Mouse (Mus musculus): ENCODE data around the gene Slc9a8. TPM values are rescaled to one million over a fixed set of nuclear protein-coding genes. Genes with fewer than 3 reads are reported as not detected.

Gene Slc9a8
- polyA plus RNA-seq, 1 experiment: 3.4 TPM

DNA sequence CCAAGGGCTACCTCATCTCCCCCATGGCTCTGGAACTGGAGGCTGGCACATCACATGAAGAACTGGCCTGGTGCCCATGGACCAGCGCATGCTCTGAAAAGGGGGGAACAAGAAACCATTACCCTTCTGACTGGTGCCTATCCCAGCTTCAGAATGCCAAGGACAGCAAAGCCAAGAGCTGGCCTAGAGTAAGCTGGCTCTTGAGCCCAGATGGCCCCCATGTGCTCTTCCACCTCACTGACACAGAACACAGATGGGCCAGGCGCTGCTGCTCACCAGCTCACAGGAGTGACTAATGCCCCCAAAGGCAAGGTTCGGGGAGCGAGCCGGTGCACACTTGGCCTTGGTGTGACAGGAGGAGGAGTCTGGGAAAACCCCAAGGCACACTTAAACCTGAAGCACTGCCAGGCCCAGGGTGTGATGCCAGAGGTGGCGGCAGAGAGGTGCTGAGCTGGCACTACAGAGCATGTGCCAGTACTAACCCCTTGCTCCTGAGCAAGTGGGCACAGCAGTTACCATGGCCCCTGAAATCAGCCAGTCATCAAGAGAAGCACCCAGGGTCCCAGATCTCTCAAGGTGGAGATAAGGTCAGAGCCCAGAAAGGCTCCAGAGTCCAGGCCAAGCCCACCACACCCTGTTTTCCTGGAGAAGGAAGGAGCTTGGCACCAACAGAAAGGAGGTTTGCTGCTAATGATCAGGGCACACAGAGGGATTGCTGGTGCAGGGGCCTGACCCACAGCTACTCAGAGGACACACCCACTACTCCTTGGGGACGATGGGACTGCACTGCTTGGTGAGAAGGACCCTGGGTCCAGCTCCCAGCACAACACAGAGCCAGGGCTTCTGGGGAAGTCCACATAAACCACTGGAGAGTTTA, 64.2 kb downstream of the Slc9a8 start:
- no peaks in the 10 kb centered on the region for H3K27me3 ChIP-seq (replicated peaks)
- H3K4me1 ChIP-seq: peaks cover 57% of the 10 kb centered on the region
- H3K9me3 ChIP-seq: no peaks in the 10 kb centered on the region
- H3K4me3 ChIP-seq (replicated peaks): no peak overlapping the region
- peaks cover 72% of the 10 kb centered on the region for H3K36me3 ChIP-seq (replicated peaks; ENCODE audit: low read length)
- TF ChIP-seq FLI1 (IDR thresholded peaks at IDR 0.05; ENCODE audit: low read length) (no peak), GATA1 (IDR thresholded peaks at IDR 0.05; ENCODE audit: borderline replicate concordance, low read length) (no peak)

DNA sequence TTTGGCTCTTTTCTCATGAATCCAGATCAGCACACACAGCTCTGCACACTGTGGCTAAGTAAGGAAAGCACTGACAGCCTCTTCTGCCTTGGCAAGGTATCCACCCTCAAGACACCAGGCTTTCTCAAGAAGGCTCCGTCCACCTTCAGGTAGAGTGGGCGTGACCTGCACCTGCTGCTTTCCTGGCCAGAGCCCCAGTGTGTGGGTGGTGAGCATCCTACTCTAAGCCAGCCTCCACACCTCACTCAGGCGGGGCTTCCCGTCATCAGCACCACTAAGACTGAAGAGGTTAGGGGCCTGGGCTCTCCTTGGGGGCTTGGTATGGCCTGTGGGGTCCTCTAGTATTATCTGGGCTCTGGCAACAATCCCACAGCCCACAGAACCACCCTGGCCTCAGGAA, 65.1 kb downstream of the Slc9a8 start:
- peaks cover 65% of the 10 kb centered on the region for H3K4me1 ChIP-seq
- TF ChIP-seq FLI1 (IDR thresholded peaks at IDR 0.05; ENCODE audit: low read length) (no peak), GATA1 (IDR thresholded peaks at IDR 0.05; ENCODE audit: borderline replicate concordance, low read length) (no peak)
- H3K27me3 ChIP-seq (replicated peaks): no peaks in the 10 kb centered on the region
- H3K4me3 ChIP-seq (replicated peaks): no peak overlapping the region
- peaks cover 67% of the 10 kb centered on the region for H3K36me3 ChIP-seq (replicated peaks; ENCODE audit: low read length)
- H3K9me3 ChIP-seq: no peaks in the 10 kb centered on the region

DNA sequence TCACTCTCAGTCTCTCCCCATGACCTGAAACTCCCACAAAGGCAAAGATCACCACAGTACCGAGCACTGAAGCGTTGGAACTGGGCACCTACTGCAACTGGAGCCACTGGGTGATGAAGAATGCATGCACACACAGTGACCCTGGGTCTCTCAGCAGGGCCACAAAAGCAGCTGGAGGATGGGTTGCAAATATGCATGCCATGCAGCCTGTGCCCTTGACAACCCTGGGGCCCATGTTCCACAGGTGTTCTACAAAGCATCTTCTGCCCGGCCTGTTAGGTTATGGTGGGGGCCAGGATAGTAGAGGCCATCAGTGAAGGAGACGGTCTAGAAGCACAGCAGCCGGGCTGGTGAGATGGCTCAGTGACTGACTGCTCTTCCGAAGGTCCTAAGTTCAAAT, 66.0 kb downstream of the Slc9a8 start:
- Histone ChIP-seq H3K4me3 (replicated peaks) (peak overlapping the region; percentile 25), H3K9me3 (no peaks in the 10 kb centered on the region), H3K4me1 (peaks cover 71% of the 10 kb centered on the region), H3K27me3 (replicated peaks) (no peaks in the 10 kb centered on the region), H3K36me3 (replicated peaks; ENCODE audit: low read length) (peaks cover 61% of the 10 kb centered on the region)
- TF ChIP-seq FLI1 (IDR thresholded peaks at IDR 0.05; ENCODE audit: low read length): no peak
- no peak for TF ChIP-seq GATA1 (IDR thresholded peaks at IDR 0.05; ENCODE audit: borderline replicate concordance, low read length)

DNA sequence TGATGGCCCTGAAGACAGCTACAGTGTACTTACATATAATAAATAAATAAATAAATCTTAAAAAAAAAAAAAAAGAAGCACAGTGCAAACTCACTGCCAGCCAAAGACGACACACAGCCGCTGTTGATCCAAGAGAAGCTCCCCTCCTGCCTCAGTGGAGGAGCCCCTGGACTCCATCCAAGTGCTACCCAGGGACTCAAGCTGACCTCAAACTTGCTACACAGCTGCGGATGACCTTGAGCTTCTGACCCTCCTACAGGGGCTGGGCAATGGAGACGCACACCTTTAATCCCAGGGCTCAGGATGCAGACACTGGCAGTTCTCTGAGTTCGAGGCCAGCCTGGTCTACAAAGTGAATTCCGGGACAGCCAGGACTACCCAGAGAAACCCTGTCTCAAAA, 66.5 kb downstream of the Slc9a8 start:
- TF ChIP-seq GATA1 (IDR thresholded peaks at IDR 0.05; ENCODE audit: borderline replicate concordance, low read length) (no peak), FLI1 (IDR thresholded peaks at IDR 0.05; ENCODE audit: low read length) (no peak)
- no peaks in the 10 kb centered on the region for H3K27me3 ChIP-seq (replicated peaks)
- H3K4me1 ChIP-seq: peaks cover 67% of the 10 kb centered on the region
- no peaks in the 10 kb centered on the region for H3K9me3 ChIP-seq
- no peak overlapping the region for H3K4me3 ChIP-seq (replicated peaks)
- peaks cover 57% of the 10 kb centered on the region for H3K36me3 ChIP-seq (replicated peaks; ENCODE audit: low read length)

DNA sequence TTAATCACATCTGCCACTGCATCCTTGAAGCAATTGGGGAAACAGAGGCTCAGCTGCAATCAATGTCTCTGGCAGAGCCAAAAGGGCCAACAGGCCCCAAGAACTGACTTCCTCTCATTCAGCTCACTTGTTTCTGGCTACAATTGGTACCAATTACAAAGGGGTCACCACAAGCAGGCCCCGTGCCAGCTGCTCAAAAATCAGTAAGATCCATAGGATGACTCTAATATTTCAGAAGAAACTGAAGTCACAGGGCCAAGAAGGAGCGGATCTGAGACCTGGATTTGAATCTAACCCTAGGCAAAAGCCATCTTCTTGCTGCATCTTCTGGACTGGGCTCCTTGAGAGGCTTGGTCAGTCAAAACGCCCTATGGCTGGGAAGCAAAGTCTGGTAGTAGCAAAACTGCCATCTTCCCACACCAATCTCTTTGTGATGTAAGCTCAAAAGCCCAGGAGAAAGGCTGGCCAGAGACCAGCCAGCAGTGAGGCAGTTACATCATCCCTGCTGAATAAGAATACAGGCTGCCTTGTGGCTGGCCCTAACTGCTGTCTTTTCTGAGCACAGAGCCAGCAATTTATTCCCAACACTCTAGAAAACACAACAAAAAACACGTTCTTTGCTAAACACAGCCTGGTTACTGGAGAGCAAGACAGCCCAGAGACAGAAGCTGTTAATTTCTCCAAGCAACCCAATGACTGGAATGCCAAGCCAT, 69.5 kb downstream of the Slc9a8 start:
- H3K36me3 ChIP-seq (replicated peaks; ENCODE audit: low read length): peaks cover 35% of the 10 kb centered on the region
- H3K27me3 ChIP-seq (replicated peaks): no peaks in the 10 kb centered on the region
- TF ChIP-seq GATA1 (IDR thresholded peaks at IDR 0.05; ENCODE audit: borderline replicate concordance, low read length) (no peak), FLI1 (IDR thresholded peaks at IDR 0.05; ENCODE audit: low read length) (no peak)
- H3K4me1 ChIP-seq: peaks cover 61% of the 10 kb centered on the region
- H3K4me3 ChIP-seq (replicated peaks): peak overlapping the region; percentile 92
- H3K9me3 ChIP-seq: no peaks in the 10 kb centered on the region

DNA sequence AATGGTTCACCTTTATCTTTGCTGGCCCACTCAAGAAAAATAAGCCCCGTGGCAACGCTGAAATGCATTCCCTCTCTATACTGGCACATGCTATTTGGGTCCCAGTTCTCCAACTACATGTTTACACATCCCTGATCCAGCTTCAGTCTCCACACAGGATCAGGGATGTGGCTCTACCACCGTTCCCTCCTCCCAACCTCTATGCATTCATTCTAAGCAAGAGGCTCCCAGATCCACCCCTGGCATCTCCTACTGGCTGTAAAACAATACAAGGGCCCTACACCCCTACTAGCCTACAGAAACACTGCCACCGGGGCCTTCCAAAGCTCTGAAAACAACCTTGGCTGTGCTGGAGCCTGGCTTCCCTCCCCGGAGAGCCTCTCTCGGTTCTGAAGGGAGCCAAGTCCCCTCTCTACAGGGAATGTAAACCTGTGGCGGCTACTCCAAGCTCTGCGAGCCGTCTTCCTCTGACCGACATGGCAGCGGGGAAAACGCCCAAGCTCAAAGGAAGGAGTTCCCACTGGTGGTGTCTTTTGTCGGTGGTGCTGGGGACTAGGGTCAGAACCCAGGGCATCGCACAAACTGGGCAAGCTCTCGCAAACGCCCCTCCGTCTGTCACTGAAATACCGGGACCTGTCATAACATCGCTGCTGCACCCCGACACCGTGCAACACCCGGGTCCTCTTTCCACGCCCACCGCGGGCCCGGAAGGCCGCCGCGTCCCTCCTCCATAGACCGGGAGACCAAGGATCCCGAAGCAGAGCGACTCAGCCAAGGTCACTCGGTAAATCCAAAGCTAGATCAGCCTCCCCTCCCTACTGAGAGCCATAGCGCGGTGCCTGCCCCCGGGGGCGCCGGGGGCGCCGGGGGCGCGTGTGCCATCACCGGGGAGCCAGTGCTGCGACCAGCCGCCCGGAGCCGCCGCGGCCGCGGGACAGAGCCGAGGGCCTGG, 70.5 kb downstream of the Slc9a8 start, which contains the start of gene Rnf114:
Gene Rnf114, plus strand, starts transcription at position 889 of the 952 bp plus-strand sequence.
- peaks cover 60% of the 10 kb centered on the region for H3K4me1 ChIP-seq
- H3K27me3 ChIP-seq (replicated peaks): no peaks in the 10 kb centered on the region
- H3K4me3 ChIP-seq (replicated peaks): peak within 1 kb of the TSS; percentile 92
- H3K36me3 ChIP-seq (replicated peaks; ENCODE audit: low read length): peaks cover 24% of the 10 kb centered on the region
- no peaks in the 10 kb centered on the region for H3K9me3 ChIP-seq
- TF ChIP-seq FLI1 (IDR thresholded peaks at IDR 0.05; ENCODE audit: low read length): no peak
- TF ChIP-seq GATA1 (IDR thresholded peaks at IDR 0.05; ENCODE audit: borderline replicate concordance, low read length): no peak

DNA sequence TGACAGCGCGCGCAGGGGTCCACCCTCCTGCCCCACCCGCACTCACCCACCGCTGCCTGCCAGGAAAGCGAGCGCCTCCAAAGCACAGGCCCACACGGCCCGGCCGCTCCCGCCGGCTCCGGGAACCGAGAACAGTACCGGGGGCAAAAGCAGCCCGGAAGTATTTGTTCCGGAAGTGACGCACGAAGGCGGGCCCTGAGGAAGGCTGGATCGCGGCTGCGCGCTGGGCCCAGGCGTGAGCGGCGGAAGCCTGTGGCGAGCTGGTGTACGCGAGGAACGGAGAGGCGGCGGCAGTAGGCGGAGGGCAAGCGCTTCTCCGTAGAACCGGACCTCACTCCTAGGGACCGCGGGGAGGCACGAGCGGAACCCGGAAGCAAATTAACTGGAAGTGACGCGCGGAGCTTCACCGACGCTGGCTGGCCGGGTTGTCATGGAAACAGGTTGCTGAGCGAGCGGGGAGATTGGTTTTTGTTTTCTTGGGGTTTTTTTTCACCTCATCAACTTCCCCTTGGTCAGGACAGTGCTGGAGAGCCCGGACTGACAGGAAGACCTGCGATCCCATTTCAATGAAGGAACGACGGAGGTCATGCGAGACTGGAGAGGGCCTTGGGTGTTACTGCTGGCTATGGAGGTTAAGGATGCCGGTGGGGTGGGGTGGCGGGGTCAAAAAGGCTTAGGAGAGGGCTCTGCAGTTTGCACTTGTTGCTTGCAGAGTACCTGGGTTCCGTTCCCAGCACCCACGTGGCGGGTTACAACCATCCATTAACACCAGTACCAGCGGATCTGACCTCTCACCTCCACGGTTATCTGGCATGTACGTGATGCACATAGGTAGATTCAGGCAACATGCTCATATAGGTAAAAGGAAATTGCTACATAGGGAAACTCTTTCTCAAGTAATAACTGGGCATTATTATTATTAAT, 71.5 kb downstream of the Slc9a8 start, which contains the start of gene Spata2:
Gene Spata2, minus strand, starts transcription at position 175 of the 924 bp plus-strand sequence.
- no peaks in the 10 kb centered on the region for H3K27me3 ChIP-seq (replicated peaks)
- peak within 1 kb of the TSS; percentile 92 for H3K4me3 ChIP-seq (replicated peaks)
- TF ChIP-seq FLI1 (IDR thresholded peaks at IDR 0.05; ENCODE audit: low read length) (peak; percentile 64; the same call in 1 of the 2 replicates), GATA1 (IDR thresholded peaks at IDR 0.05; ENCODE audit: borderline replicate concordance, low read length) (no peak)
- H3K9me3 ChIP-seq: no peaks in the 10 kb centered on the region
- H3K36me3 ChIP-seq (replicated peaks; ENCODE audit: low read length): peaks cover 17% of the 10 kb centered on the region
- peaks cover 54% of the 10 kb centered on the region for H3K4me1 ChIP-seq

DNA sequence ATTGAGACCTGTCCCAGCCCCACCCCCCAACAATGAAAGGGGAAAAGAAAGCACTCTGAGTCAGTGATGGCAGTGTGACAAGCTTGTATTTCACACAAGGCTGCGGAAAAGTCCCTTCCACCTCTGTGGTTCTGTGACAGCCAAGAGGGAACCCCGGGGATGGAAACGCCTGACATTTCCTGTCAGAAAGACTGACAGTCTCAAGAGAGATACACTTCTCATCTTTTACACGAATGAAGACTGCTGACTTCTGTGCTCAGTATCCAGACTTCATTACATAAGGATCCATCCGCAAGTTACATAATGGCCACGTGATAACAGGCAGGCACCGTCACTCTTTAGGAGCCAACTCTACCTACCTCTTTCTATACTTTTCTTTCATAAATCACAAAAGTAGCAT, 74.9 kb downstream of the Slc9a8 start:
- TF ChIP-seq GATA1 (IDR thresholded peaks at IDR 0.05; ENCODE audit: borderline replicate concordance, low read length) (no peak), FLI1 (IDR thresholded peaks at IDR 0.05; ENCODE audit: low read length) (no peak)

More for the DNA sequence above, 74.9 kb downstream of the Slc9a8 start:
- H3K27me3 ChIP-seq (replicated peaks): no peaks in the 10 kb centered on the region
- peaks cover 8% of the 10 kb centered on the region for H3K36me3 ChIP-seq (replicated peaks; ENCODE audit: low read length)
- H3K4me1 ChIP-seq: peaks cover 47% of the 10 kb centered on the region
- H3K9me3 ChIP-seq: no peaks in the 10 kb centered on the region
- H3K4me3 ChIP-seq (replicated peaks): no peak overlapping the region

All from megakaryocyte, embryonic 14.5 days (primary cell).